In genomic region chr8:126564551-126565154, GRCm38 (mm10) we compare ENCODE assay signal across 30 mouse cellular contexts. TPM values are rescaled to one million over a fixed set of nuclear protein-coding genes. Genes with fewer than 3 reads are reported as not detected.
A peak's percentile ranks its signal among the peaks of the same experiment; 100 is the strongest.
DNase-seq lines count a peak whose midpoint lies in the region; ATAC-seq and TF ChIP-seq lines count a peak whose summit lies in the region.
"Had no signal": no experiment of that assay in that cellular context is flagged by ENCODE, and none has a peak within 500 bp of the region (broad histone marks: within the 10 kb centered on the region; RNA-seq: fewer than 3 reads in every experiment).

No protein-coding gene starts in this region.

- H3K4me2 ChIP-seq in heart, embryonic 15.5 days = no peak overlapping the region
- H3K4me2 ChIP-seq: embryonic facial prominence, embryonic 13.5 days; hindbrain, embryonic 15.5 days; limb, embryonic 12.5 days; liver, embryonic 11.5 days; midbrain, embryonic 15.5 days; neural tube, embryonic 13.5 days had no signal

- TF ChIP-seq EP300 in ES-Bruce4 (IDR thresholded peaks at IDR 0.05; ENCODE audit: insufficient read depth, low read depth, low read length) = 0 out of 2 replicates have a peak, but pooled peaks have one; percentile 50

- DNase-seq in heart, adult 11 months = peak; percentile 90
- DNase-seq in heart, postnatal 4 days = no peak
- no peak for DNase-seq in heart, adult 8-10 months (ENCODE audit: low spot score)
- DNase-seq in left cerebral cortex, adult 11 months (ENCODE audit: low spot score) = no peak
- no peak for DNase-seq in thymus, adult 2 months
- DNase-seq: adrenal gland, adult 2 months; cerebellum, adult 18-20 months; cerebellum, postnatal 25 days; gastrocnemius, postnatal 10 days; kidney, adult 9 months; kidney, postnatal 14 days; liver, postnatal 0 days; retina, postnatal 1 day; right cerebral cortex, postnatal 25 days; spleen, adult 18-20 months; thymus, postnatal 36 days had no signal

- H3K27me3 ChIP-seq in heart, embryonic 15.5 days = no peaks in the 10 kb centered on the region
- H3K27me3 ChIP-seq in ES-Bruce4 (ENCODE audit: control insufficient read depth, insufficient read depth, low read length, poor library complexity, severe bottlenecking) = no peaks in the 10 kb centered on the region
- no peaks in the 10 kb centered on the region for H3K27me3 ChIP-seq in thymus, adult 2 months (ENCODE audit: control insufficient read depth, insufficient read depth, low read length)
- H3K27me3 ChIP-seq: embryonic facial prominence, embryonic 13.5 days; hindbrain, embryonic 15.5 days; limb, embryonic 12.5 days; megakaryocyte, embryonic 14.5 days; midbrain, embryonic 15.5 days; neural tube, embryonic 13.5 days had no signal

- H3K4me1 ChIP-seq in heart, embryonic 15.5 days (replicated peaks) = peaks cover 45% of the 10 kb centered on the region
- peaks cover 5% of the 10 kb centered on the region for H3K4me1 ChIP-seq in ES-Bruce4 (ENCODE audit: control insufficient read depth, insufficient read depth, low read length)
- peaks cover 21% of the 10 kb centered on the region for H3K4me1 ChIP-seq in brown adipose tissue, adult 24 weeks (ENCODE audit: control insufficient read depth, insufficient read depth, insufficient read length, low read length)
- H3K4me1 ChIP-seq in thymus, adult 2 months (replicated peaks; ENCODE audit: control insufficient read depth, insufficient read depth, low read length) = peaks cover 31% of the 10 kb centered on the region

- TF ChIP-seq POLR2A in ES-Bruce4 (IDR thresholded peaks at IDR 0.05; ENCODE audit: insufficient read depth, low read length) = no peak
- TF ChIP-seq POLR2A in thymus, adult 2 months (IDR thresholded peaks at IDR 0.05; ENCODE audit: control insufficient read depth, extremely low read depth, insufficient read depth, low read length, poor library complexity) = no peak

- ATAC-seq in heart, embryonic 15.5 days (replicated peaks; ENCODE audit: insufficient number of reproducible peaks, insufficient read depth, low FRiP score, low read depth) = no peak
- ATAC-seq: forebrain, embryonic 14.5 days; intestine, embryonic 16.5 days; midbrain, embryonic 15.5 days had no signal

- H3K27ac ChIP-seq in heart, embryonic 15.5 days = peak overlapping the region; percentile 98
- no peak overlapping the region for H3K27ac ChIP-seq in ES-Bruce4 (ENCODE audit: insufficient read depth, low read length)
- H3K27ac ChIP-seq in brown adipose tissue, adult 24 weeks (replicated peaks; ENCODE audit: low read depth, low read length) = peak overlapping the region; percentile 94
- no peak overlapping the region for H3K27ac ChIP-seq in thymus, adult 2 months (ENCODE audit: control insufficient read depth, insufficient read depth, low read length)
- H3K27ac ChIP-seq: hindbrain, embryonic 15.5 days; midbrain, embryonic 15.5 days had no signal

- H3K9ac ChIP-seq in heart, embryonic 15.5 days = no peak overlapping the region
- H3K9ac ChIP-seq in ES-Bruce4 (ENCODE audit: low read depth, poor library complexity, severe bottlenecking) = no peak overlapping the region
- H3K9ac ChIP-seq: embryonic facial prominence, embryonic 13.5 days; hindbrain, embryonic 15.5 days; limb, embryonic 12.5 days; liver, postnatal 0 days; midbrain, embryonic 15.5 days; neural tube, embryonic 13.5 days had no signal

- no peak overlapping the region for H3K4me3 ChIP-seq in heart, embryonic 15.5 days
- no peak overlapping the region for H3K4me3 ChIP-seq in ES-Bruce4 (ENCODE audit: low read depth, low read length)
- no peak overlapping the region for H3K4me3 ChIP-seq in brown adipose tissue, adult 24 weeks (ENCODE audit: insufficient read depth, low read depth, low read length)
- no peak overlapping the region for H3K4me3 ChIP-seq in thymus, adult 2 months (ENCODE audit: control insufficient read depth, insufficient read depth, low read length)
- H3K4me3 ChIP-seq: embryonic facial prominence, embryonic 13.5 days; hindbrain, embryonic 15.5 days; layer of hippocampus, adult 2 months; limb, embryonic 12.5 days; midbrain, embryonic 15.5 days; myocyte; neural tube, embryonic 13.5 days had no signal

- no peaks in the 10 kb centered on the region for H3K9me3 ChIP-seq in heart, embryonic 15.5 days (replicated peaks)
- no peaks in the 10 kb centered on the region for H3K9me3 ChIP-seq in ES-Bruce4 (replicated peaks; ENCODE audit: control insufficient read depth, insufficient read depth, low read length, poor library complexity, severe bottlenecking)
- H3K9me3 ChIP-seq: embryonic facial prominence, embryonic 13.5 days; hindbrain, embryonic 15.5 days; midbrain, embryonic 15.5 days; neural tube, embryonic 13.5 days had no signal

- WGBS in heart, embryonic 15.5 days = 71% methylated on average over 9 of the region's 9 CpGs
- WGBS in thymus, adult 2 months = 77% methylated on average over 9 of the region's 9 CpGs

- TF ChIP-seq CTCF in ES-Bruce4 (IDR thresholded peaks at IDR 0.05; ENCODE audit: low read depth, low read length) = no peak
- TF ChIP-seq CTCF in thymus, adult 2 months (IDR thresholded peaks at IDR 0.05; ENCODE audit: borderline replicate concordance, control insufficient read depth, extremely low read depth, insufficient read depth, low read length, poor library complexity) = no peak

- no peaks in the 10 kb centered on the region for H3K36me3 ChIP-seq in heart, embryonic 15.5 days
- H3K36me3 ChIP-seq in ES-Bruce4 (ENCODE audit: control insufficient read depth, insufficient read depth, low read length, poor library complexity, severe bottlenecking) = no peaks in the 10 kb centered on the region
- H3K36me3 ChIP-seq in thymus, adult 2 months (ENCODE audit: control insufficient read depth, insufficient read depth, low read length) = no peaks in the 10 kb centered on the region
- H3K36me3 ChIP-seq: embryonic facial prominence, embryonic 13.5 days; hindbrain, embryonic 15.5 days; limb, embryonic 12.5 days; midbrain, embryonic 15.5 days; neural tube, embryonic 13.5 days had no signal

RNA-seq across cellular contexts. Expression of gene Irf2bp2, which starts 29.1 kb away (rescaled TPM):
- 10 to 100 TPM; 98.2 to 100.0 TPM for total RNA-seq in heart, postnatal 4 days (2021)
- polyA plus RNA-seq in heart, embryonic 15.5 days (2015; fragmentation: Nextera tagmentation; extraction: Ambion mirVana) = 10.3 and 10.4 TPM in 2 replicates
- total RNA-seq in heart, adult 8-10 months (2022) = 10 to 100 TPM; 41.8 to 60.9 (median 50.3) TPM
- polyA plus RNA-seq in ES-Bruce4 (2011; ENCODE audit: insufficient read depth, insufficient read length, low read depth, missing spikeins) = 37.6 and 39.6 TPM in 2 replicates
- polyA plus RNA-seq in brown adipose tissue, adult 24 weeks (2012; ENCODE audit: insufficient read depth, insufficient read length, missing spikeins) = 12.0 and 24.3 TPM in 2 replicates
- 71.7 and 113 TPM in 2 replicates for polyA plus RNA-seq in thymus, adult 2 months (2012; rRNA removed)

Comparison
In these comparisons a context has a peak if more than half of its experiments do, and no peak if none do; other contexts are left out.
1. H3K27ac ChIP-seq: peak in heart, embryonic 15.5 days (single experiment) and brown adipose tissue, adult 24 weeks (single experiment); none in ES-Bruce4 (single experiment) and thymus, adult 2 months (single experiment).